In the genomic region with DNA sequence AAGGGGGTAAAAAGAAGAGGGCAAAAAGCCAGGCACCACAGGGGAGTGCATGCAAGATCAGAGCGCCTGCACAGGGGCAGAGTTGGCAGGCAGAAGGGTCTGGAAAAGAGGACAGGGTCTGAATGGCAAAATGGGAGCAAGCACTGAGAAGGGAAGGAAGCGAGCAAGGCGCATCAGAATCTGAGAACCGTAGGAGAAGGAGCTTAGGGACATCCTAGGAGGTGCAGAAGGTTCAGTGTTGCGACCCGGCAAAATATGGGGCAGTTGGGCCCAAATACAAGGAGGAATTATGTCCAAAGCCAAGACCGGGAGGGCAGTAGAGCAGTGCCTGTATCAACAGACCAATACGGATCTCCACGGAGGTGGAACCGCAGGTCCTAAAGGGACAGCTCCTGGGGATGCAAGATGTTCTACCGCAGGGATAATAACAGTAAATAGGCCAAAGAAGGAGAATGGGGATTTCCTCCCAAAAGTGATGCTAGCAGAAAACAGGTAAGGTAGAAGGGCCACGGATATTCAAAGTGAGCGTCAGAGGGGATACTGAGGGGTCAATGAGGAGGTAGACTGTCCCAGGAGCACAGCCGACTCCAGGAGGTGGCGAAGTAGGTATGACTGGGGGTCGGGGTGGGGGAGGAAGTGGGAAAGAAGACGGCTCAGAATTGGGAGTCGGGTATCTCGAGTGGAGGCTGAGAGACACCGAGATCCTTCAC, we compare ENCODE assay signal across 8 mouse cellular contexts. TPM values are rescaled to one million over a fixed set of nuclear protein-coding genes. Genes with fewer than 3 reads are reported as not detected.
DNase-seq lines count a peak whose midpoint lies in the region; ATAC-seq and TF ChIP-seq lines count a peak whose summit lies in the region.

No protein-coding gene starts in this region.

- TF ChIP-seq POLR2A in embryonic fibroblast, embryonic 13.5 days (IDR thresholded peaks at IDR 0.05; ENCODE audit: low read depth, low read length) = no peak

- H3K27me3 ChIP-seq in megakaryocyte, embryonic 14.5 days (replicated peaks) = no peaks in the 10 kb centered on the region
- no peaks in the 10 kb centered on the region for H3K27me3 ChIP-seq in midbrain, postnatal 0 days (ENCODE audit: insufficient read depth, low read length)

- under 1% methylated on average over 20 of the region's 20 CpGs for WGBS in midbrain, postnatal 0 days

- H3K4me1 ChIP-seq in megakaryocyte, embryonic 14.5 days = peaks cover 71% of the 10 kb centered on the region
- H3K4me1 ChIP-seq in embryonic fibroblast, embryonic 13.5 days (ENCODE audit: control insufficient read depth, insufficient read depth, low read length) = peaks cover 11% of the 10 kb centered on the region
- H3K4me1 ChIP-seq in midbrain, postnatal 0 days (ENCODE audit: insufficient read depth, low read length) = peaks cover 16% of the 10 kb centered on the region

- no peak for ATAC-seq in megakaryocyte, adult 5-6 weeks (ENCODE audit: poor library complexity, severe bottlenecking)
- ATAC-seq in midbrain, postnatal 0 days (ENCODE audit: low FRiP score) = no peak

- H3K27ac ChIP-seq in embryonic fibroblast, embryonic 13.5 days (ENCODE audit: insufficient read depth, low read length) = peak overlapping the region; percentile 95
- peak overlapping the region; percentile 99 for H3K27ac ChIP-seq in midbrain, postnatal 0 days (ENCODE audit: low read depth, low read length)

- TF ChIP-seq CTCF in embryonic fibroblast, embryonic 13.5 days (IDR thresholded peaks at IDR 0.05; ENCODE audit: borderline replicate concordance, insufficient read depth, low read length) = no peak
- 0 out of 2 replicates have a peak, but pooled peaks have one; percentile 7 for TF ChIP-seq CTCF in midbrain, postnatal 0 days (IDR thresholded peaks at IDR 0.05)

- H3K4me3 ChIP-seq in megakaryocyte, embryonic 14.5 days (replicated peaks) = peak overlapping the region; percentile 95
- H3K4me3 ChIP-seq in embryonic fibroblast, embryonic 13.5 days (ENCODE audit: insufficient read depth, low read length) = peak overlapping the region; percentile 93
- peak overlapping the region; percentile 96 for H3K4me3 ChIP-seq in midbrain, postnatal 0 days (ENCODE audit: low read depth, low read length)

- no peaks in the 10 kb centered on the region for H3K9me3 ChIP-seq in megakaryocyte, embryonic 14.5 days
- no peaks in the 10 kb centered on the region for H3K9me3 ChIP-seq in midbrain, postnatal 0 days (ENCODE audit: low read length)

- H3K4me2 ChIP-seq in midbrain, postnatal 0 days (ENCODE audit: low read depth, low read length, poor library complexity, severe bottlenecking) = peak overlapping the region; percentile 60

- peak; percentile 29 to 75 for DNase-seq in adrenal gland, adult (ENCODE audit: inconsistent age in 2 of 2, low spot score in 1 of 2)
- no peak for DNase-seq in adrenal gland, postnatal 4 days (ENCODE audit: low spot score in 2 of 2)
- DNase-seq in kidney, postnatal 14 days = peak; percentile 12
- peak; percentile 26 for DNase-seq in midbrain, postnatal 0 days (ENCODE audit: low spot score)
- no peak for DNase-seq in adrenal gland, postnatal 25 days

- H3K9ac ChIP-seq in midbrain, postnatal 0 days (replicated peaks; ENCODE audit: low read length, poor library complexity, severe bottlenecking) = peak overlapping the region; percentile 99

- peaks cover 2% of the 10 kb centered on the region for H3K36me3 ChIP-seq in megakaryocyte, embryonic 14.5 days (replicated peaks; ENCODE audit: low read length)
- no peaks in the 10 kb centered on the region for H3K36me3 ChIP-seq in midbrain, postnatal 0 days (ENCODE audit: insufficient read depth, low read length)

RNA-seq across cellular contexts. Expression of a gene that starts 1.2 kb away (rescaled TPM):
- total RNA-seq in adrenal gland, postnatal 4 days (2021) = 10 to 100 TPM; 72.2 to 76.0 TPM
- polyA plus RNA-seq in megakaryocyte, embryonic 14.5 days (2012; ENCODE audit: insufficient read depth, low replicate concordance) = 2.7 TPM in 2 replicates
- total RNA-seq in megakaryocyte, adult 5-6 weeks (2015) = 3.9 and 4.1 TPM in 2 replicates
- total RNA-seq in megakaryocyte, adult 5-6 weeks (2017) = 2.6 and 4.1 TPM in 2 replicates
- polyA plus RNA-seq in embryonic fibroblast, embryonic 13.5 days (2011; ENCODE audit: insufficient read length, low read depth, missing spikeins) = 68.4 and 71.0 TPM in 2 replicates
- 157 and 177 TPM in 2 replicates for total RNA-seq in midbrain, postnatal 0 days (2014; rRNA removed)
- polyA plus RNA-seq in midbrain, postnatal 0 days (2015; fragmentation: Nextera tagmentation; extraction: Ambion mirVana) = 25.3 and 26.9 TPM in 2 replicates
- 74.8 and 76.1 TPM in 2 replicates for total RNA-seq in adrenal gland, postnatal 25 days (2021)

Comparison
In these comparisons a context has a peak if more than half of its experiments do, and no peak if none do; other contexts are left out.
1. DNase-seq: peak in adrenal gland, adult (2 of 2), kidney, postnatal 14 days (single experiment) and midbrain, postnatal 0 days (single experiment); none in adrenal gland, postnatal 4 days (0 of 2) and adrenal gland, postnatal 25 days (single experiment).
2. RNA of a gene that starts 1.2 kb away (total RNA-seq): 157 to 177 TPM in midbrain, postnatal 0 days, 72.2 to 76.0 TPM in adrenal gland, postnatal 4 days and 74.8 to 76.1 TPM in adrenal gland, postnatal 25 days; 2.6 to 4.1 TPM in megakaryocyte, adult 5-6 weeks; every median in the first group is over 10 times any median in the second.
3. Peak in every context shown above with its lines, with median percentiles within 50 percentile points of each other: H3K4me3 ChIP-seq.